Mouse (Mus musculus): Measurements from ENCODE around the gene Abhd16a. TPM values are rescaled to one million over a fixed set of nuclear protein-coding genes. Genes with fewer than 3 reads are reported as not detected.

Gene Abhd16a
- polyA plus RNA-seq, 1 experiment from 2014 or later, result 40.2 TPM

GRCm38 (mm10) chr17:35135591-35136320 lies 46.7 kb downstream of the Abhd16a start:
- H3K9ac ChIP-seq (ENCODE audit: low read depth, low read length), result peak overlapping the region; percentile 84
- H3K27ac ChIP-seq (ENCODE audit: low read depth, low read length), result peak overlapping the region; percentile 90
- ATAC-seq (ENCODE audit: low FRiP score), result peak; percentile 81
- H3K4me1 ChIP-seq (replicated peaks; ENCODE audit: control insufficient read depth, insufficient read depth, low read length), result peaks cover 4% of the 10 kb centered on the region; the same call in 1 of the 2 replicates
- no peak for DNase-seq (ENCODE audit: low spot score)
- peak overlapping the region; percentile 69 for H3K4me3 ChIP-seq (ENCODE audit: low read depth, low read length)
- H3K27me3 ChIP-seq (ENCODE audit: control insufficient read depth, insufficient read depth, low read length), result no peaks in the 10 kb centered on the region
- H3K4me2 ChIP-seq (replicated peaks; ENCODE audit: low read depth, low read length), result peak overlapping the region; percentile 78
- under 1% methylated on average over 43 of the region's 43 CpGs for WGBS
- peaks cover 11% of the 10 kb centered on the region for H3K36me3 ChIP-seq (ENCODE audit: control insufficient read depth, insufficient read depth, low read length)
- no peaks in the 10 kb centered on the region for H3K9me3 ChIP-seq (ENCODE audit: control insufficient read depth, low read length)

- Histone ChIP-seq H3K4me3 (ENCODE audit: low read depth, low read length) (no peak overlapping the region), H3K4me1 (replicated peaks; ENCODE audit: control insufficient read depth, insufficient read depth, low read length) (peaks cover 4% of the 10 kb centered on the region; the same call in 1 of the 2 replicates), H3K27me3 (ENCODE audit: control insufficient read depth, insufficient read depth, low read length) (no peaks in the 10 kb centered on the region), H3K9ac (ENCODE audit: low read depth, low read length) (no peak overlapping the region), H3K36me3 (ENCODE audit: control insufficient read depth, insufficient read depth, low read length) (peaks cover 36% of the 10 kb centered on the region), H3K27ac (ENCODE audit: low read depth, low read length) (no peak overlapping the region), H3K4me2 (replicated peaks; ENCODE audit: low read depth, low read length) (no peak overlapping the region), H3K9me3 (ENCODE audit: control insufficient read depth, low read length) (no peaks in the 10 kb centered on the region)
- no peak for ATAC-seq (ENCODE audit: low FRiP score)
- 93% methylated on average over 3 of the region's 3 CpGs for WGBS
- DNase-seq (ENCODE audit: low spot score), result no peak
These were observed 50.2 kb downstream of the Abhd16a start for GRCm38 (mm10) chr17:35139269-35139668.

GRCm38 (mm10) chr17:35140490-35140996 lies 51.5 kb downstream of the Abhd16a start:
- ATAC-seq (ENCODE audit: low FRiP score), result no peak
- no peak overlapping the region for H3K4me2 ChIP-seq (replicated peaks; ENCODE audit: low read depth, low read length)
- no peak for DNase-seq (ENCODE audit: low spot score)
- no peak overlapping the region for H3K27ac ChIP-seq (ENCODE audit: low read depth, low read length)
- H3K4me1 ChIP-seq (replicated peaks; ENCODE audit: control insufficient read depth, insufficient read depth, low read length), result peaks cover 4% of the 10 kb centered on the region; the same call in 1 of the 2 replicates
- H3K9me3 ChIP-seq (ENCODE audit: control insufficient read depth, low read length), result no peaks in the 10 kb centered on the region
- peaks cover 39% of the 10 kb centered on the region for H3K36me3 ChIP-seq (ENCODE audit: control insufficient read depth, insufficient read depth, low read length)
- no peak overlapping the region for H3K9ac ChIP-seq (ENCODE audit: low read depth, low read length)
- WGBS, result 77% methylated on average over 16 of the region's 16 CpGs
- H3K4me3 ChIP-seq (ENCODE audit: low read depth, low read length), result no peak overlapping the region
- no peaks in the 10 kb centered on the region for H3K27me3 ChIP-seq (ENCODE audit: control insufficient read depth, insufficient read depth, low read length)

GRCm38 (mm10) chr17:35141971-35142370 lies 52.9 kb downstream of the Abhd16a start:
- DNase-seq (ENCODE audit: low spot score) (no peak), ATAC-seq (ENCODE audit: low FRiP score) (no peak)
- Histone ChIP-seq H3K4me1 (replicated peaks; ENCODE audit: control insufficient read depth, insufficient read depth, low read length) (no peaks in the 10 kb centered on the region), H3K4me3 (ENCODE audit: low read depth, low read length) (peak overlapping the region; percentile 4; the same call in 1 of the 2 replicates), H3K9me3 (ENCODE audit: control insufficient read depth, low read length) (no peaks in the 10 kb centered on the region), H3K27ac (ENCODE audit: low read depth, low read length) (no peak overlapping the region), H3K36me3 (ENCODE audit: control insufficient read depth, insufficient read depth, low read length) (peaks cover 41% of the 10 kb centered on the region), H3K4me2 (replicated peaks; ENCODE audit: low read depth, low read length) (no peak overlapping the region), H3K27me3 (ENCODE audit: control insufficient read depth, insufficient read depth, low read length) (no peaks in the 10 kb centered on the region), H3K9ac (ENCODE audit: low read depth, low read length) (no peak overlapping the region)
- WGBS, result 92% methylated on average over 6 of the region's 6 CpGs

GRCm38 (mm10) chr17:35146139-35146538 lies 57.1 kb downstream of the Abhd16a start:
- Histone ChIP-seq H3K9me3 (ENCODE audit: control insufficient read depth, low read length) (no peaks in the 10 kb centered on the region), H3K9ac (ENCODE audit: low read depth, low read length) (no peak overlapping the region), H3K27me3 (ENCODE audit: control insufficient read depth, insufficient read depth, low read length) (no peaks in the 10 kb centered on the region), H3K27ac (ENCODE audit: low read depth, low read length) (no peak overlapping the region), H3K4me2 (replicated peaks; ENCODE audit: low read depth, low read length) (no peak overlapping the region), H3K4me3 (ENCODE audit: low read depth, low read length) (no peak overlapping the region), H3K36me3 (ENCODE audit: control insufficient read depth, insufficient read depth, low read length) (peaks cover 48% of the 10 kb centered on the region), H3K4me1 (replicated peaks; ENCODE audit: control insufficient read depth, insufficient read depth, low read length) (no peaks in the 10 kb centered on the region)
- ATAC-seq (ENCODE audit: low FRiP score), result no peak
- no peak for DNase-seq (ENCODE audit: low spot score)
- WGBS, result 96% methylated on average over 5 of the region's 5 CpGs

GRCm38 (mm10) chr17:35147348-35147747 lies 58.3 kb downstream of the Abhd16a start:
- no peak overlapping the region for H3K4me2 ChIP-seq (replicated peaks; ENCODE audit: low read depth, low read length)
- H3K4me3 ChIP-seq (ENCODE audit: low read depth, low read length), result no peak overlapping the region
- 67% methylated on average over 3 of the region's 3 CpGs for WGBS
- no peak overlapping the region for H3K9ac ChIP-seq (ENCODE audit: low read depth, low read length)
- peaks cover 45% of the 10 kb centered on the region for H3K36me3 ChIP-seq (ENCODE audit: control insufficient read depth, insufficient read depth, low read length)
- H3K4me1 ChIP-seq (replicated peaks; ENCODE audit: control insufficient read depth, insufficient read depth, low read length), result no peaks in the 10 kb centered on the region
- DNase-seq (ENCODE audit: low spot score), result peak; percentile 25
- no peak for ATAC-seq (ENCODE audit: low FRiP score)
- H3K27me3 ChIP-seq (ENCODE audit: control insufficient read depth, insufficient read depth, low read length), result no peaks in the 10 kb centered on the region
- no peak overlapping the region for H3K27ac ChIP-seq (ENCODE audit: low read depth, low read length)
- H3K9me3 ChIP-seq (ENCODE audit: control insufficient read depth, low read length), result no peaks in the 10 kb centered on the region

- ATAC-seq (ENCODE audit: low FRiP score) (no peak), DNase-seq (ENCODE audit: low spot score) (no peak)
- Histone ChIP-seq H3K9me3 (ENCODE audit: control insufficient read depth, low read length) (no peaks in the 10 kb centered on the region), H3K36me3 (ENCODE audit: control insufficient read depth, insufficient read depth, low read length) (peaks cover 40% of the 10 kb centered on the region), H3K4me1 (replicated peaks; ENCODE audit: control insufficient read depth, insufficient read depth, low read length) (no peaks in the 10 kb centered on the region), H3K9ac (ENCODE audit: low read depth, low read length) (no peak overlapping the region), H3K4me3 (ENCODE audit: low read depth, low read length) (no peak overlapping the region), H3K4me2 (replicated peaks; ENCODE audit: low read depth, low read length) (no peak overlapping the region), H3K27me3 (ENCODE audit: control insufficient read depth, insufficient read depth, low read length) (no peaks in the 10 kb centered on the region), H3K27ac (ENCODE audit: low read depth, low read length) (no peak overlapping the region)
- WGBS, result 75% methylated on average over 5 of the region's 5 CpGs
These were observed 59.0 kb downstream of the Abhd16a start for GRCm38 (mm10) chr17:35147922-35148639.

- H3K9ac ChIP-seq (ENCODE audit: low read depth, low read length), result no peak overlapping the region
- ATAC-seq (ENCODE audit: low FRiP score), result no peak
- DNase-seq (ENCODE audit: low spot score), result no peak
- no peaks in the 10 kb centered on the region for H3K27me3 ChIP-seq (ENCODE audit: control insufficient read depth, insufficient read depth, low read length)
- no peak overlapping the region for H3K4me3 ChIP-seq (ENCODE audit: low read depth, low read length)
- no peak overlapping the region for H3K4me2 ChIP-seq (replicated peaks; ENCODE audit: low read depth, low read length)
- peaks cover 61% of the 10 kb centered on the region for H3K36me3 ChIP-seq (ENCODE audit: control insufficient read depth, insufficient read depth, low read length)
- H3K4me1 ChIP-seq (replicated peaks; ENCODE audit: control insufficient read depth, insufficient read depth, low read length), result no peaks in the 10 kb centered on the region
- H3K9me3 ChIP-seq (ENCODE audit: control insufficient read depth, low read length), result no peaks in the 10 kb centered on the region
- no peak overlapping the region for H3K27ac ChIP-seq (ENCODE audit: low read depth, low read length)
- 96% methylated on average over 4 of the region's 4 CpGs for WGBS
These were observed 63.1 kb downstream of the Abhd16a start for GRCm38 (mm10) chr17:35152121-35152520.

All from hindbrain, embryonic 11.5 days (tissue).